Mouse (Mus musculus) hindbrain, embryonic 16.5 days (tissue): ENCODE data around the gene Tgfbr3. TPM values are rescaled to one million over a fixed set of nuclear protein-coding genes. Genes with fewer than 3 reads are reported as not detected.

Source experiments
- ATAC-seq: fragments of 200-750 bp; cut with Nextera tagmentation; 2 replicates; pipeline ENCODE4 v1.8.0; 2017; ENCODE audit warnings: moderate TSS enrichment, moderate library complexity
- H3K27ac ChIP-seq: fragments of 300-500 bp; sonication (generic); 2 replicates; pipeline ENCODE4 v1.5.1; 2014; ENCODE audit warnings: low read depth, mild to moderate bottlenecking, control low read depth, low read length, moderate library complexity
- H3K27me3 ChIP-seq: fragments of 300-500 bp; sonication (generic); replicated peaks from 2 replicates; pipeline ENCODE4 v1.6.1; 2014; ENCODE audit warnings: low read length; ENCODE audit not compliant: control insufficient read depth, insufficient read depth
- H3K36me3 ChIP-seq: fragments of 300-500 bp; sonication (generic); 2 replicates; pipeline ENCODE4 v1.6.1; 2014; ENCODE audit warnings: mild to moderate bottlenecking, low read length, moderate library complexity, mixed read lengths; ENCODE audit not compliant: control insufficient read depth, insufficient read depth
- H3K4me1 ChIP-seq: fragments of 300-500 bp; sonication (generic); 2 replicates; pipeline ENCODE4 v1.6.1; 2014; ENCODE audit warnings: low read depth, low read length; ENCODE audit not compliant: control insufficient read depth, insufficient read depth
- H3K4me2 ChIP-seq: fragments of 300-500 bp; sonication (generic); 2 replicates; pipeline ENCODE4 v1.6.1; 2014; ENCODE audit warnings: mild to moderate bottlenecking, low read length, control low read depth, moderate library complexity
- H3K4me3 ChIP-seq: fragments of 300-500 bp; sonication (generic); 2 replicates; pipeline ENCODE4 v1.5.1; 2014; ENCODE audit warnings: mild to moderate bottlenecking, low read length, control low read depth, moderate library complexity
- H3K9ac ChIP-seq: fragments of 300-500 bp; sonication (generic); 2 replicates; pipeline ENCODE4 v1.6.1; 2014; ENCODE audit warnings: low read depth, mild to moderate bottlenecking, control low read depth, low read length, moderate library complexity
- H3K9me3 ChIP-seq: fragments of 300-500 bp; sonication (generic); 2 replicates; pipeline ENCODE4 v1.6.1; 2014; ENCODE audit warnings: mild to moderate bottlenecking, low read length, moderate library complexity; ENCODE audit not compliant: control insufficient read depth
- WGBS: fragments of 180-500 bp; shearing (Covaris S2); extraction: QIAGEN DNeasy Blood & Tissue Kit; methylation state at CpG from one replicate; pipeline ENCODE4 v1.1.7; 2014; 5-methylcytosine and 5-hydroxymethylcytosine counted together
- polyA plus RNA-seq: library from polyadenylated mRNA; unstranded; fragments of >200 nt; fragmentation: Nextera tagmentation; extraction: Ambion mirVana; gene quantifications from 2 replicates; pipeline ENCODE4 v1.2.1, GENCODE M21; 2015

Gene Tgfbr3
- polyA plus RNA-seq, 1 experiment from 2014 or later: 5.9 TPM

- Histone ChIP-seq H3K27ac (no peak overlapping the region), H3K9me3 (no peaks in the 10 kb centered on the region), H3K36me3 (no peaks in the 10 kb centered on the region), H3K4me1 (peaks cover 4% of the 10 kb centered on the region), H3K4me3 (no peak overlapping the region), H3K27me3 (no peaks in the 10 kb centered on the region; the same call in 1 of the 2 replicates), H3K4me2 (no peak overlapping the region), H3K9ac (no peak overlapping the region)
- ATAC-seq: no peak
- 83% methylated on average over 3 of the region's 3 CpGs for WGBS
Observed at GRCm38 (mm10) chr5:107266566-107266965, 22.9 kb downstream of the Tgfbr3 start.

- Histone ChIP-seq H3K27me3 (no peaks in the 10 kb centered on the region; the same call in 1 of the 2 replicates), H3K36me3 (no peaks in the 10 kb centered on the region), H3K4me3 (no peak overlapping the region), H3K27ac (no peak overlapping the region), H3K9me3 (no peaks in the 10 kb centered on the region), H3K9ac (no peak overlapping the region), H3K4me2 (no peak overlapping the region), H3K4me1 (peaks cover 4% of the 10 kb centered on the region)
- no peak for ATAC-seq
- WGBS: 89% methylated on average over 16 of the region's 16 CpGs
Observed at GRCm38 (mm10) chr5:107264426-107265360, 24.7 kb downstream of the Tgfbr3 start.

DNA sequence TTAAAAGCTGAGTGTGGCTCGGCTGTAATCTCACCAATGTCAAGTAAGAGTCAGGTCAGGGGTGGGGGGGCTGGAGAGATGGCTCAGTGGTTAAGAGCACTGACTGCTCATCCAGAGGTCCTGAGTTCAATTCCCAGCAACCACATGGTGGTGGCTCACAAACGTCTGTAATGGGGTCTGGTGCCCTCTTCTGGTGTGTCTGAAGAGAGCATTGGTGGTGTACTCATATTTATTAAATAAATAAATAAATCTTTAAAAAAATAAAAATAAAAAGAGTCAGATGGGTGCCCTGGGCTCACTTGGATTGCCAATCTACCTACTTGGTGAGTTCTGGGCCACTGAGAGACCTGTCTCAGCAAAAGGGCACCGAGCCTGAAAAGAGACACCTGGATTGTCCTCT lies 25.6 kb downstream of the Tgfbr3 start:
- ATAC-seq: no peak
- Histone ChIP-seq H3K9ac (no peak overlapping the region), H3K4me3 (no peak overlapping the region), H3K27ac (no peak overlapping the region), H3K27me3 (no peaks in the 10 kb centered on the region; the same call in 1 of the 2 replicates), H3K4me2 (no peak overlapping the region), H3K4me1 (peaks cover 4% of the 10 kb centered on the region), H3K36me3 (no peaks in the 10 kb centered on the region), H3K9me3 (no peaks in the 10 kb centered on the region)
- 94% methylated on average over 3 of the region's 3 CpGs for WGBS

DNA sequence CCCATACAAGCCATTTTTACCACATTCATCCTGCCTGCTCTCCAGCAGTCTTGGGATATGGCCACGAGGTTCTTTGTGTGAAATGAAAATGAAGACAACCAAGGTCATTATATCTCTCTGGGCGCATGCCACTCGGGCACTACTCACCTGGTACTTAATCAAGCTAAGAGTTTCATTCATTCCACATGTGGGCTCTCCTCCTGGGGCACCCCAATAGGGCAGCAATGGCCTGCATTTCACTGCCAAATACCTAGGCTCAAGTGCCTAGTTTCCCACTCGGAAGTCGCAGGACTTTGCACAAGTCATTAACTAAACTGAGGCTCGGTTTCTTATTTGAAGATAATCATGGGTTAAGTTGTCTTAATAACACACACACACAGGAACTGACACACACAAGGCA lies 27.5 kb downstream of the Tgfbr3 start:
- Histone ChIP-seq H3K9ac (no peak overlapping the region), H3K4me3 (no peak overlapping the region), H3K27ac (no peak overlapping the region), H3K27me3 (no peaks in the 10 kb centered on the region; the same call in 1 of the 2 replicates), H3K36me3 (no peaks in the 10 kb centered on the region), H3K4me1 (no peaks in the 10 kb centered on the region; the same call in 1 of the 2 replicates), H3K4me2 (no peak overlapping the region), H3K9me3 (no peaks in the 10 kb centered on the region)
- ATAC-seq: no peak
- WGBS: 85% methylated on average over 6 of the region's 6 CpGs

- Histone ChIP-seq H3K4me1 (no peaks in the 10 kb centered on the region; the same call in 1 of the 2 replicates), H3K36me3 (no peaks in the 10 kb centered on the region), H3K27me3 (no peaks in the 10 kb centered on the region; the same call in 1 of the 2 replicates), H3K4me2 (no peak overlapping the region), H3K4me3 (no peak overlapping the region), H3K9ac (no peak overlapping the region), H3K27ac (no peak overlapping the region), H3K9me3 (no peaks in the 10 kb centered on the region)
- WGBS: 61% methylated on average over 10 of the region's 10 CpGs
- ATAC-seq: no peak
Observed at GRCm38 (mm10) chr5:107260708-107261495, 28.5 kb downstream of the Tgfbr3 start.

GRCm38 (mm10) chr5:107259487-107260040 lies 29.9 kb downstream of the Tgfbr3 start:
- Histone ChIP-seq H3K36me3 (no peaks in the 10 kb centered on the region), H3K4me1 (no peaks in the 10 kb centered on the region; the same call in 1 of the 2 replicates), H3K27ac (no peak overlapping the region), H3K27me3 (no peaks in the 10 kb centered on the region; the same call in 1 of the 2 replicates), H3K4me3 (no peak overlapping the region), H3K9me3 (peaks cover 2% of the 10 kb centered on the region; the same call in 1 of the 2 replicates), H3K9ac (no peak overlapping the region), H3K4me2 (no peak overlapping the region)
- WGBS: 88% methylated on average over 4 of the region's 4 CpGs
- no peak for ATAC-seq

- no peak overlapping the region for H3K27ac ChIP-seq
- 91% methylated on average over 3 of the region's 3 CpGs for WGBS
- no peak for ATAC-seq
Observed at GRCm38 (mm10) chr5:107253395-107253794, 36.0 kb downstream of the Tgfbr3 start.

DNA sequence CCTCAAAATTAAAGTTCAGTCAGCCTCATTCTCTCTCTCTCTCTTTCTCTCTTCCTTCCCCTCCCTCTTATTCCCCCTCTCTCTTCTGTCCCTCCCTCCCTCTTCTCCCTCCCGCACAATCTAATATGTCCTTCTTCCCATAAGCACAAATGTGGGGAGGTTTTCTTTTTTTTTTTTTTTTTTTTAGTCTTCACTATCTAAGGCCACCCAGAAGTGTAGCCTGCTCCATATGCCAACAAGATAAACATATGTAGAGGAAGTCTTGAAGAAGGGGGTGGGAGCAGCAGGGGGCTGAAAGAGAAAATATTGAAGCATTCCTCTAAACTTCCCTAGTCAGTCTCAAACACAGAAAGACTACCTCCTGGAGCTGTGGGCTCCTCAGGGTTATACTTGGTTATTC lies 37.0 kb downstream of the Tgfbr3 start:
- no peak overlapping the region for H3K27ac ChIP-seq
- no peaks in the 10 kb centered on the region for H3K36me3 ChIP-seq
- H3K4me2 ChIP-seq: no peak overlapping the region
- ATAC-seq: no peak
- peaks cover 13% of the 10 kb centered on the region for H3K27me3 ChIP-seq
- H3K9ac ChIP-seq: no peak overlapping the region
- 57% methylated on average over 1 of the region's 1 CpGs for WGBS
- H3K4me1 ChIP-seq: peaks cover 10% of the 10 kb centered on the region
- H3K9me3 ChIP-seq: peaks cover 6% of the 10 kb centered on the region; the same call in 1 of the 2 replicates
- H3K4me3 ChIP-seq: no peak overlapping the region

More at GRCm38 (mm10) chr5:107253395-107253794, 36.0 kb downstream of the Tgfbr3 start:
- Histone ChIP-seq H3K4me1 (peaks cover 10% of the 10 kb centered on the region), H3K4me3 (no peak overlapping the region), H3K27me3 (peaks cover 11% of the 10 kb centered on the region), H3K9ac (no peak overlapping the region), H3K9me3 (peaks cover 6% of the 10 kb centered on the region; the same call in 1 of the 2 replicates), H3K36me3 (no peaks in the 10 kb centered on the region), H3K4me2 (no peak overlapping the region)
